Mouse (Mus musculus) CD4-positive helper T cell, adult 2 months (primary cell): Measurements from ENCODE around the gene Armh3.

Experiments used
- DNase-seq: peaks from one replicate; pipeline ENCODE4 v3.0.0-alpha.2; 2012; ENCODE audit warnings: low read depth, missing footprints, low spot score

Armh3 gene

DNA sequence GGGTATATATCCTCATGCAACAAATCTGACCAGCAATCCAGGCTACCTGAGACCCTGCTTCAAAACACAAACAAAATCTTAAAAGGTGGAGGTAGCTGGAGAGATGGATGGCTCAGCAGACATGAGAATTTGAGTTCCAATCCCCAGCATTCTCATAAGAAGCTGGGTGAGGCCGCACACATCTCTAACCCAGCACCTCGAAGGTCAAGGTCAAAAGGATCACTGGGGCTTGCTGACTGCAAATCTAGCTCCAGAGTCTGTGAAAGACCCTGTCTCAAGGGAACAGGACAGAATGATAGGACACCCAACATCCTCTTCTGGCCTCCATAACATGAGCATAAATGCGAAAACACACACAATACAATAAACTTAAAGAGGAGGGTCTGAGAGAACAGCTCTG lies 7.1 kb downstream of the Armh3 start:
- no peak for DNase-seq

DNA sequence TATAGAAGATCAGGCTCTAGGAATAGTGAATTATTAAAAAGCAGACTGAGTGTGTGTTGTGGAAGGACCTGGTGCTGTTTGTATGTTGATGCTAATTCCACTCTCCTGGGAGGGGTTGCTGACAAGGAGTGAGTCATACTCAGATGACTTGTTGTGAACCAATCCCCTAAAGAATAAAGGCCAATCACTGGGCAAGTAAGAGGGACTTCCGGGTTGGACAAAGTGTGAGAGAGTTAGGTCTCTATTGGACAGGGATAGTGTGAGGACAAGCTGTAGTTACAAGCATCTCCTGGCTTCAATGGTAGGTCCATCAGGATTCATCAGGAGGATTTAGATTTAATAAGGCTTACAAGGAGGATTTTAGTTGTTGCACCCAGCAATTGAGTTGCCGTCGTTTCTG lies 10.1 kb downstream of the Armh3 start:
- DNase-seq: no peak

DNA sequence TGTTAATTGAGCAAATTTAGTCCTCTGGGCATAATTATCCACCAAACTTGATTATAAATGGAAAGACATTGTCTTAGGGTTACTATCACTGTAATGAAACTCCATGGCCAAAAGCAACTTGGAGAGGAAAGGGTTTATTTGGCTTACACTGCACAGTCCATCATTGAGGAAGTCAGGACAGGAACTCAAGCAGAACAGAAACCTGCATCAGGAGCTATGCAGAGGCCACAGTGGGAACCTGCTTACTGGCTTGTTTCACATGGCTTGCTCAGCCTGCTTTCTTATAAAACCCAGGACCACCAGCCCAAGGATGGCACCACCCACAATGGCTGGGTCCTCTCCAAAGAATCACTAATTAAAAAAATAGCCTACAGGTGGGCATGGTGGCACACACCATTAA lies 13.9 kb downstream of the Armh3 start:
- no peak for DNase-seq

DNA sequence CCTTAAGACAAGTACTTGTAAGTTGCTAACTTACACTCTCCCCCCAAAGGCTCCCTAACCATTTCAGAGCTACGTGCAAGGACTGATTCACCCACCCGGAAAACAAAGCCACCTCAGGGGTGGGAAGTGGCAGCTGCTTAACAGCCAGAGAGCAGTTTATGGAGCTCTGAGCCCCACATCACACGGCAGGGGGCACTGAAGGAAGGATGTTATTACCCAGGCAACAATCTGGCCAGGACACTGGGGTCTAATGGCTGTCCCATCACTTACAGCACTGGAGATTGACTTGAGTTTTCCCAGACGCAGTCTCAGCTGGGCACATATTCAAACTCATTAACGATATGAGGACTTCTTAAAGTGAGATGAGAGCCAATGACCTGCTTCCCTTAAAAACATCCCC lies 37.5 kb downstream of the Armh3 start:
- DNase-seq: no peak

DNA sequence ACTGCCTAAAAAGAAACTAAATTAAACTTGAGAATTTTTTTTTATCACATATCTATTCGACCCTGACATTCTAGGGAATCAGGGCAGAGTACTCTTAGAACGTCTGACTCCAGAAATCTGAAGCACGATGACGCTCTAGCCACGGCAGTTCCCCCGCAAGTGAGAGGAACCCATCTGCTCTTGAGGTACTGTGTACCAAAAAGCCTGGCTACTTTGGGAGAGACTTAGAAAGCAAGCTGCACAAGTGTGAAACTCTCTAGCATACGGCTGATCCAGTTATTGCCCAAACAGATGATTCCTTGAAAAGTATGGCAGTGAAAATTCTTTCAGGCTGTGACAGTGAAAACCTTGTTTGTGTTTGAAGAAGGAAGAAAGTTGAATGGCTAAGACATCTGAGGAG lies 41.6 kb downstream of the Armh3 start:
- DNase-seq: no peak

DNA sequence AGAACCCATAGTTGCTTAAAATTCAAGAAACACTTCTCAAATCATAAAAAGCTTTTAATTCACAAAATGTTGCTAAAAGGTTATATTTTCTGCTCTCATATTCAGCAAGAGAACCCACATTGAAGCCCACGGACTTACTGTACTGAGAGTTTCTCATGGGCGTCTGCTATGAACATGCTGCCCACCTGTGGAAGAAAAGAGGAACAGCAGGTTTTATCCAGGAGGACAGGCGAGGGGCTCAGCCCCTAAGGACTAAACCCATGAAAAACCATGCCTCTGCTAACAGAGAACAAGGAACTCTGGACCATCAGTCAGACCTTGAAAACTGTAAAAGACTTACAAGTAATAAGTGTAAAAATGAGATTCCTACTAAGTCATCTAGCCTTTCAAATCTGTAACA lies 45.0 kb downstream of the Armh3 start:
- DNase-seq: peak; percentile 37

DNA sequence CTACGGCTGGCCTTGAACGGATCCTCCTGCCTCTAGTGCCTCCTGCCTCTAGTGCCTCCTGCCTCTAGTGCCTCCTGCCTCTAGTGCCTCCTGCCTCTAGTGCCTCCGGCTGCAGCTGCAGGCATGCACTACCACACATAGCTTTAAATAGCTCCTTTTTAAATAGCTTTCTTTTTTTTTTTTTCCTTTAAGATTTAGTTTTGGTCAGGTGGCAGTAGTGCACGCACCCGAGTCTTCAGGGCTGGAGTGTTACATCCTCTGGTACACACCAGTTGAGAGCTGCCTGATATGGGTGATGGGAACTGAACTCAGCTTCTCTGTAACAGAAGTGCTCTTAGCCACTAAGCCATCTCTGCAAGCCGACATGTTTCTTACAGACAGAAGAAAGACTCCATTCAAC lies 49.1 kb downstream of the Armh3 start:
- DNase-seq: no peak

DNA sequence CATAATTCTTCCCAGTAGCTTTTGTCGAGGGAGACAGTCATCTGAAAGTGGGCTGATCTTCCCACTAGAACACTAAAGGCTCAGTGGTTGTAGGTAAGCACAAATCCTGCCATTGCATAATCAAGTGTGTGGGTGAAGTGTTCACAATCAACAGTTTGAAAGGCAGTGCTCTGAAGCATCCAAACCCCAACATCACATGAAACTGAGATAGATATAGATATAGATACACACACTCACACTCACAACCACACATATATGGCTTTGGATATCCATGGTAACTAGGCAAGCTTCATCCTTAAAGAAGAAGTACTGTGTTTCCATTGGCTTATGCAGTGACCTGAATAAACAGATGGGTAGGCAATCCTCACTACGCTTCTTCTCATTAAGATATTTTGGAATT lies 50.5 kb downstream of the Armh3 start:
- DNase-seq: no peak

DNA sequence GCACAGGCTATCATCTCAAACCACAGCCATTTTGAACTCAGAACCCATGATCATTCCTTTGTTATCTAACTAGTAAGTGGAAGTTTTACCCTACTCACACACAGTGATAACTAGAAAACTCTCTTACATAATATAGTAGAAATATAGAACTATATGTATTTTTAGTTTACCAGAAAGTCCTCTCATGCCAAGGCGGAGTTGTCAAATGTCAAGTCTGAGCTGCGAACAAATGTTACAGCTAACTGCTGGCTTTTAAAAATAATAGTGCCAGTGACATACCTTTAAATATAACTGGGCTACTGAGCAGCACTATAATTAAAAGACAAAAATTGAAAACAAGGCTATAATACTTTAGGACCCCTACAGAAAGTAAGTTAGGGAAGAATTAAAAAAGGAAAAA lies 51.0 kb downstream of the Armh3 start:
- no peak for DNase-seq

DNA sequence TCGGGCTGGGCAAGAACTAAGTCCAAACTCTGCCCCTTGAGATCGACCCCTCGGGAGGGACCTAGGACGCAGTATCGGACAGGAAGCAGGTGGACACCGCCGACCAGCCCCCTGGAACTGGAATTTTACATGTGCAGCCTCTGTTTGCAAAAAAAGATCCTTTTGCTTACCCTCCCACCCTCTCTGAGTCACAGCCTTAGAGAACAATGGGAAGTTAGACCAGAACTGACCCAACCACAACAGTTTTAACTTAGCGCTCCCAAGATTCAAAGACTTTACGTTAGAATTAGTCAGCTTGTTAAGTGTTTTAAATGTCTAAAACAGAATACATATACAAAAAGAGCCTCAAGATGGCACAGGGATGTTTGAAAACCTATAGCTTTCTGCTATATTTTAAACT lies 51.7 kb downstream of the Armh3 start:
- DNase-seq: no peak

DNA sequence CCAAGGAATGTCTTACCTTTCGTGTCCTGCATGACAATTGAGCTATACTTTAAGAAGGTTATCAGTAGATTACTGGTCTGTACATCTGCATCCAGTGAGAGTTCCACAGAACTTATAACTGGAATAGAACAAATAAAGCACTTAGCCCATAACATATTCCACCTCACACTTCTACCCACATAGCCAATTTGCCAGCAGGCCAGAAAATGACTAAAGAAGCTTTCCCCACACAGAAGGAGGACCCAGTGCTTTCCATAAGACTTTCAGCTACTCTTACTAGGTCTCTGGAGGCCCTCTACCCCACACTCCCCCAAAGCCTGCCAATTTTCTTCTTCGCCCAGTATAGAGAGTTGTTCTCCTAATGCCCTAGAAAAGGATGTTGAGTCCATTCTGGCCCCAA lies 52.3 kb downstream of the Armh3 start:
- no peak for DNase-seq

DNA sequence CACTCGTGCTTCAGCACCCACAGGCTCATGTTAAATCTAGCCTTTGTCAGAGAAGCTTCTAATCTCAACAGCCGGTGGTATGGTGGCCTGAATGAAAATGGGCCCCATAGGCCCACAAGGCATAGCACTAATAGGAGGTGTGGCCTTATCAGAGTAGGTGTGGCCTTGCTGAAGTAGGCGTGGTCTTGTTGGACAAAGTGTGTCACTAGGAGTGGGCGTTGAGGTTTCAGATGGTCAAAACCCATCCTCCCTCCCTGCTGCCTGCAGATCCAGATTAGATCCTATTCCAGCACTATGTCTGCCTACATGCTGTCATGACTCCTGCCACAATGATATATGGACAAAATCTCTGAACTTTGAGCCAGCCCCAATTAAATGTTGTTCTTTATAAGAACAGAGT lies 54.5 kb downstream of the Armh3 start:
- no peak for DNase-seq

DNA sequence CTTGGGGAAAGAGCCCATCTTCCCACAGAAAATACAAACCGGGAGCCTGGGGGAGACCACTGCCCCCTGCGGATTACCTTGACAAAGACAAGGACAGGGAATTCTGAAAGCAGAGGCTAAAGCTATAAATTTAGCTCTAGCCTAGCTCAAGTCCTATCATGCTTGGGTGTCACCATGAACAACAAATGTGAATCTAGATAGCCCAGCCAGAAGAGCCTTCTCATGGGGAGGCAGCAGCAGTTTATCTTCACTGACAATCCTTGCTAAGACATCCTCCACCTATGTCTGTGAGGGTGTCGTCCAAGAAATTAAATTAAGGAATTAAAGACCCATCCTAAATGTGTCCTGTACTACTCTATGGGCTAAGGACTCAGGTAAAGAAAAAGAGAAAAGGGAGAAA lies 60.2 kb downstream of the Armh3 start:
- no peak for DNase-seq

DNA sequence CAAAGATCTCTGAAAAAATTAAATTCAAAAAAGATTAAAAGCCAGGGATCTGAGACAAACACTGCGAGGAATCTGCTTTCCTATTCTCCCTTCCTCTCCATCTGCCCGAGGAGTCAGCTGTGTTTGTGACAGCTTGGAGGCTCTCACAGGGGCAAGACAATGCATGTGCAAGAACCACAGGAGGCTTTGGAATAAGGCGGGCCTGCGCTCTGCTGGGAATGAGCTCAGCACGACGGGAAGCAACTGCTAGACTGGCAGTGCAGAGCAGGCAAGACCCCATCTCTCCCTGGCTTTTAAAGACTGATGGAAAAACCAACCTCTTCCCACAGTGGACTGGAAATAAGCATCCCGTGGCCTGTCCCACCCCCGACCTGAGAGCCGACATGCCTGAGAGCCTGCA lies 60.8 kb downstream of the Armh3 start:
- no peak for DNase-seq

DNA sequence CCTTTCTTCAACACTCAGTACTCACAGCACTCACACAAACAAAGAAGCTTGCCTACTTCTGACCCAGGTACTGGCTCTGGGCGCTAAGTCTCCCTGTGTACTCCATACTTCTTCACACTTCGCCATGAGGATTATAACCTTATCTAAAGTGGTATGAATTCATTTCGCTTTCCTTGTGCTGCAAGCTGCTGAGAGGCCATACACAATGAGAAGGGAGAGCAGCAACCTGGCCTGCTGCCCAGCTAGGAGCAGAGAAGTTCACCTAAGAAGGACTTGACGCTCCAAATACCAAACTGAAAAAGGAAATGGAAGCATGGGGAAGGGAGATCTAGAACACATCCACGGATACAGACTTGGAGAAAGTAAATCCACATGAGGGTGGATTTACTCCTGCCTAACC lies 71.1 kb downstream of the Armh3 start:
- no peak for DNase-seq

DNA sequence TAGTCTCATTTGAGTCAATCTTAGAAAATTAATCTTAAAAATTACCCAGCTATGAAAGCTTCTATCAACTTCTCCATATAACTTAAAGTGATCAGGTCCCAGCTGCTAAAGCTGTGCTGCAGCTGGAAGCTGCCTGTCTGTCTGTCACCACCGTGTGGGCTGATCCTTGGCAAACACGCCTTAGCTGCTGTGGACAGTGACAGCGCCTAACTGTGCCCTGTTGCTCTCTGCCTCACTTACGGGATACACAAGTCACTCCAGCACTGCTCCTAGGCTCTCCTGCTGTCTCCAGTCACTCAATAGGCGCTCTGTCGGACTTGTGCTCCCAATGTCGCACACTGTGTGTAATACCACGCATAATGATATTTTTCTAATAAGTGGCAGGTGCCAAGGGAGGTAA lies 71.9 kb downstream of the Armh3 start:
- no peak for DNase-seq

DNA sequence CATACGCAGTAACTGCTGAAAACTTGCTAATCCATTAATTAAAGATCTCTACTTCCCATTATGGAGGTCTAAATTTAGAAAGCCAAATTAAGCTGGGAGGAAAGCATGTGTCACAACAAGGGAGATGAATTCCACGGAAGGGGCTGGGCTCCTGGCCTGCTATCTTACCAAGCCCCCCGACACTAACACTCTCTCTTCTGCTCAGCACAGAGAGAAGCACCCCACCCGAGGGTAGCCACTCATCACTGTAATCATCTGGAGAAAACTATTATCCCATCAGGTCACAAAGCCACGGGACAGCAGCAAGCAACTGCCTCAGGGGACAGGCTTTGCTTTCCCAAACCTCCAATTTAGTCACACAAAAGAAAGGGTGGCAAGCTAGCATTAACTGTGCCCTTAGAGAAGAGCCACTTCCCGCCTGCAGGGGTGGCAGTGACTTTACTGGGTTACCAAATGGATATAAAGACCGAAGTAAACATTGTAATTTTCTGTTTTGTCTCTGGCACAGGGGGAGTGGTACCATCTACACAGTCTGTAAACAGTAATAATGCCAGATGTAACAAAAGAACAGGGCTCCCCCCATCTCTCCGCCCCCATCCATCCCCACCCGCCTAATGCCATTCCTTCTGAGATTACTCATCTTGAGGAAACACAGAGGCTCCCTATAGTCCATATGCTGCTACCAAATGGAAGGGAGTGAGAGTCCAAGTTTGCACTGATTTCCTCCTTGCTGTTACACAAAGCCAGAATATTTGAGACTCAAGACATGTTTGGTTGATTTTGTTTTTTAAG lies 77.8 kb downstream of the Armh3 start:
- DNase-seq: no peak

DNA sequence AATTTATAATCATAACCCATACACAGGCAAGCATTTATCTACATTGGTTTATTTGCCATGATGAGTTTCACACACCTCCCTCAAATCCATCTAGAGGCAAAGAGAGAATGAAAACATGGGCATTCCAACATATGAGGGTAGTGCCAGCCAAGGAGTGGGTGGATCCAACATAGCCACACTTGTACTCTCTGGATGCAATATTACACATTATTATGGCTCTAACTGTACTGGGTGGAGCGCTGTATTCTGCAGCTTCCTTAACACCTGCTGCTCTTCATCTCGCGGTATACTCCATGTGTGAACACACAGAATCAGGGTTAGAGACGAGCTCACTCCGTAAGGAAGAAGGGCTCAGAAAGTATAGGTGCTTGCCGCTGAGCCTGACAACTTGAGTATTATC lies 79.9 kb downstream of the Armh3 start:
- no peak for DNase-seq

DNA sequence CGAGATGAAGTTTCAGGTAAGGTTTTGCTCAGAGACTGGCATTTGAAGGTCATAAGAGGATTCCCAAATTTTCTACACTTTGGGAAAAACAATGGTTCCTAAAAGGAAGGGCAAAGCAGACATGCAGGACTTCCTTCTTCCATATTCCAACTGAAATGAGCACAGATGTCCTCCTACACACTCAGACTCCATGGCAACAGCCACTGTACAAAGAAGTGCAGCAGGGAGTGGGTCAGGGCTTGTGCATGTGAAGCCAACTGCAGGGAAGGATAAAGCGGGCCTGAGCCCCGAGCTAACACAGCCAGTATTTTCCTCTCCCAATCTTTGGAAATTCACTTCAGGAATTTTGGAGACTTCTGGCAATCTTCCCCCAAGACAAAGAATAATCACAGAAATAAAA lies 80.4 kb downstream of the Armh3 start:
- DNase-seq: no peak

DNA sequence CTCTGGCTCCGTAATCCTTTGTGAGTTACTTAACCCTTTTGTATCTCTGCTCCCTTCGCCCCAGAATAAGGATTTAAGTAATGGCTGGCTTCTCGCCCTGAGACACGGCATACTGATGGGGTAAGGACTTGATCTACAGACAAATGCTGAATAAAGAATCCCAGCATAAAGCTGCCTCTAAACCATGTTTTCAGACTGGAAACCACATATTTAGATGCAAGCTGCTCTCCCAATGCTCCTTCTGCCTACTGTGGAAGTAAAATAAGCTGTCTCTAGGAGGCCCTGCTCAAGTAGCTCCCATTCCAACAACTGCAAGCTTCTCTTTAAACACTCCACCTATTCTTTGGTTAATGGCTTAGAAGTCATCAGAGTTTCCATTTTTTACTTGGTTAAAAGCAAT lies 81.8 kb downstream of the Armh3 start:
- DNase-seq: no peak

DNA sequence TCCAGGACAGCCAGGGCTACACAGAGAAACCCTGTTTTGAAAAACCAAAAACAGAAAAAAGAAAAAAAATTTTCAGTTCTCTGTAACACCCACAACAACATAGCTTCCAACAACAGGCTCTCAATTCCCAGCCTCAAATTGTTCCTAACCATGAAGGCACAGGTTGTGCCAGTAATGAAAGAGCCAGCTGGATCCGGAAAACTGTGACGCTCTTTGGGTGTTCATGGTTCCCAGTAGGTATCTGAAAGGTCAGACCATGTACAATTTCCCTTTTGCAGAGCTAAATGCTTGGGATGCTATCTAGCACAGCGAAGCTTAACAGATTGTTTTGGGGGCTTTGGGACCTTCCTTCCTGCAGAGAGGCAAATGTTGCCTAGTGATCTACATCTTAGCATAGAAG lies 82.3 kb downstream of the Armh3 start:
- no peak for DNase-seq

DNA sequence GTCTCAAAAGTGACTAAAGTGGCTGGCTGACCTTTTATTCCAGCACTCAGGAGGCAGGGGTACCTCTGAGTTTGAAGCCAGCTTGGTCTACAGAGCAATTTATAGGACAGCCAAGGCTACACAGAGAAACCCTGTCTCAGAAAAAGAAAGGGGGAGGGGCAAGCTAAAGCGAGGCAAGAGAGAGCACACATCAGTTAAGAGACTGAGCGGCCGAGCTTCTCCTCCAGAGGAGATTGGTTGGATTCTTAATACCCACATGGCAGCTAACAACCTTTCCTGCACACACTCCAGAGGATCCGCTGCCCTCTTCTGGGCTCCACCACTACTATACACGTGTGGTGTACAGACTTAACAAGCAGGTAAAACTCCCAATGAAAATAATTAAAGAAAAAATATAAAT lies 85.3 kb downstream of the Armh3 start:
- DNase-seq: no peak

DNA sequence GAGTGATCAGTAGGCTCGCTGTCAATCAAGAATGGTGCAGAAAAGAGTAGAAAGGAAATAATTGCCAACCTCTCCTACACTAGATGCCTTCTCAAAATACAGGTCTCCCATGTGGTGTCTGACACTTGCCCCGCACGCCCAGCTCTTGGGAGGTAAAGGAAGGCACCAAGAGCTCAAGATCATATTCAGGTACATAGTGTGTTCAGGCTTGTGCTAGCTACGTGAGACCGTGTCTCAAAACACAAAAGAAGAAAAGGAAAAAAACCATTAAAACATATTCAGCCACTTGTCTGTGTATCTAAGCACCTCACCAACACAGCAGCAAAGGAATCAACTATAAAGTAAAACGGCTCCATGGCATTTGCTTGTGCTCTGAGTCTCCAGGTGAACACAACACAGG lies 85.9 kb downstream of the Armh3 start:
- DNase-seq: no peak
